Mouse (Mus musculus): ENCODE measurements around the gene Siglecg. TPM values are rescaled to one million over a fixed set of nuclear protein-coding genes. Genes with fewer than 3 reads are reported as not detected.
"Not testable (repeated sequence)": the region's sequence is repeated elsewhere in the genome, so short reads cannot be mapped to it uniquely, and the experiment has no call there.

Siglecg gene
- polyA plus RNA-seq (2015; fragmentation: Nextera tagmentation; extraction: Ambion mirVana), result 1.8 and 2.0 TPM in 2 replicates

- 39% methylated on average over 4 of the region's 4 CpGs for WGBS
- Histone ChIP-seq H3K4me3 (replicated peaks) (no peak within 1 kb of the TSS), H3K36me3 (no peaks in the 10 kb centered on the region), H3K27ac (0 out of 2 replicates have a peak within 1 kb of the TSS, but pooled peaks have one; percentile 13), H3K4me2 (no peak within 1 kb of the TSS), H3K9ac (no peak within 1 kb of the TSS), H3K9me3 (replicated peaks) (no peaks in the 10 kb centered on the region), H3K27me3 (no peaks in the 10 kb centered on the region), H3K4me1 (0 out of 2 replicates have a peak, but pooled peaks cover 5% of the 10 kb centered on the region)
- ATAC-seq (replicated peaks; ENCODE audit: low FRiP score), result peak; percentile 77
Observed at GRCm38 (mm10) chr7:43408131-43408553, at the start of gene Siglecg. Gene Siglecg (plus strand): TSS chr7:43408204.

GRCm38 (mm10) chr7:43358556-43358955, 49.4 kb upstream of the Siglecg start:
- Histone ChIP-seq H3K4me1 (peaks cover 5% of the 10 kb centered on the region; the same call in 1 of the 2 replicates), H3K4me3 (replicated peaks) (no peak overlapping the region), H3K36me3 (no peaks in the 10 kb centered on the region), H3K27ac (no peak overlapping the region), H3K4me2 (no peak overlapping the region), H3K9ac (no peak overlapping the region), H3K27me3 (no peaks in the 10 kb centered on the region), H3K9me3 (replicated peaks) (no peaks in the 10 kb centered on the region)
- 86% methylated on average over 3 of the region's 3 CpGs for whole genome bisulfite sequencing
- no peak for ATAC-seq (replicated peaks; ENCODE audit: low FRiP score)

GRCm38 (mm10) chr7:43361442-43361841, 46.6 kb upstream of the Siglecg start:
- H3K27me3 ChIP-seq, result no peaks in the 10 kb centered on the region
- no peak overlapping the region for H3K4me2 ChIP-seq
- no peaks in the 10 kb centered on the region for H3K9me3 ChIP-seq (replicated peaks)
- 80% methylated on average over 1 of the region's 1 CpGs for WGBS
- H3K4me3 ChIP-seq (replicated peaks), result no peak overlapping the region
- no peaks in the 10 kb centered on the region for H3K4me1 ChIP-seq
- H3K36me3 ChIP-seq, result no peaks in the 10 kb centered on the region
- no peak for ATAC-seq (replicated peaks; ENCODE audit: low FRiP score)
- no peak overlapping the region for H3K9ac ChIP-seq
- H3K27ac ChIP-seq, result no peak overlapping the region

- no peak for ATAC-seq (replicated peaks; ENCODE audit: low FRiP score)
- WGBS, result 66% methylated on average over 4 of the region's 4 CpGs
- H3K27me3 ChIP-seq, result no peaks in the 10 kb centered on the region
- no peak overlapping the region for H3K9ac ChIP-seq
- H3K4me2 ChIP-seq, result no peak overlapping the region
- no peaks in the 10 kb centered on the region for H3K4me1 ChIP-seq
- H3K36me3 ChIP-seq, result no peaks in the 10 kb centered on the region
- no peaks in the 10 kb centered on the region for H3K9me3 ChIP-seq (replicated peaks)
- no peak overlapping the region for H3K27ac ChIP-seq
- H3K4me3 ChIP-seq (replicated peaks), result no peak overlapping the region
Observed at GRCm38 (mm10) chr7:43362021-43362420, 46.0 kb upstream of the Siglecg start.

- H3K27ac ChIP-seq, result no peak overlapping the region
- 20% methylated on average over 5 of the region's 5 CpGs for WGBS
- H3K36me3 ChIP-seq, result no peaks in the 10 kb centered on the region
- H3K9ac ChIP-seq, result no peak overlapping the region
- no peak overlapping the region for H3K4me2 ChIP-seq
- H3K9me3 ChIP-seq (replicated peaks), result no peaks in the 10 kb centered on the region
- no peak for ATAC-seq (replicated peaks; ENCODE audit: low FRiP score)
- H3K4me1 ChIP-seq, result no peaks in the 10 kb centered on the region
- H3K27me3 ChIP-seq, result no peaks in the 10 kb centered on the region
- no peak overlapping the region for H3K4me3 ChIP-seq (replicated peaks)
Observed at GRCm38 (mm10) chr7:43378226-43378625, 29.8 kb upstream of the Siglecg start.

GRCm38 (mm10) chr7:43392349-43393121, 15.5 kb upstream of the Siglecg start:
- ATAC-seq (replicated peaks; ENCODE audit: low FRiP score), result no peak
- Histone ChIP-seq H3K4me2 (no peak overlapping the region), H3K36me3 (no peaks in the 10 kb centered on the region), H3K4me1 (no peaks in the 10 kb centered on the region), H3K27me3 (no peaks in the 10 kb centered on the region), H3K9me3 (replicated peaks) (0 out of 2 replicates have a peak, but pooled peaks cover 3% of the 10 kb centered on the region), H3K4me3 (replicated peaks) (no peak overlapping the region), H3K9ac (no peak overlapping the region), H3K27ac (no peak overlapping the region)
- 71% methylated on average over 8 of the region's 8 CpGs for WGBS

GRCm38 (mm10) chr7:43399501-43399900, 8.5 kb upstream of the Siglecg start:
- no peak overlapping the region for H3K27ac ChIP-seq
- 77% methylated on average over 2 of the region's 2 CpGs for WGBS

GRCm38 (mm10) chr7:43402718-43403117, 5.3 kb upstream of the Siglecg start:
- H3K4me1 ChIP-seq, result no peaks in the 10 kb centered on the region
- no peak overlapping the region for H3K4me2 ChIP-seq
- H3K36me3 ChIP-seq, result no peaks in the 10 kb centered on the region
- no peak overlapping the region for H3K4me3 ChIP-seq (replicated peaks)
- no peak for ATAC-seq (replicated peaks; ENCODE audit: low FRiP score)
- 14% methylated on average over 2 of the region's 2 CpGs for WGBS
- H3K27ac ChIP-seq, result no peak overlapping the region
- H3K9ac ChIP-seq, result no peak overlapping the region
- no peaks in the 10 kb centered on the region for H3K9me3 ChIP-seq (replicated peaks)
- H3K27me3 ChIP-seq, result no peaks in the 10 kb centered on the region

More at GRCm38 (mm10) chr7:43399501-43399900, 8.5 kb upstream of the Siglecg start:
- Histone ChIP-seq H3K4me3 (replicated peaks) (no peak overlapping the region), H3K9ac (no peak overlapping the region), H3K36me3 (no peaks in the 10 kb centered on the region), H3K4me2 (no peak overlapping the region), H3K9me3 (replicated peaks) (no peaks in the 10 kb centered on the region), H3K4me1 (no peaks in the 10 kb centered on the region), H3K27me3 (no peaks in the 10 kb centered on the region)
- no peak for ATAC-seq (replicated peaks; ENCODE audit: low FRiP score)

- ATAC-seq (replicated peaks; ENCODE audit: low FRiP score), result no peak
- 73% methylated on average over 3 of the region's 3 CpGs for WGBS
- H3K9ac ChIP-seq, result no peak overlapping the region
- no peak overlapping the region for H3K27ac ChIP-seq
- H3K36me3 ChIP-seq, result no peaks in the 10 kb centered on the region
- H3K9me3 ChIP-seq (replicated peaks), result no peaks in the 10 kb centered on the region
- H3K4me3 ChIP-seq (replicated peaks), result no peak overlapping the region
- 0 out of 2 replicates have a peak, but pooled peaks cover 5% of the 10 kb centered on the region for H3K4me1 ChIP-seq
- H3K4me2 ChIP-seq, result no peak overlapping the region
- H3K27me3 ChIP-seq, result no peaks in the 10 kb centered on the region
Observed at GRCm38 (mm10) chr7:43407573-43407972, 431 bp upstream of the Siglecg start.

GRCm38 (mm10) chr7:43409084-43409483, 1.1 kb downstream of the Siglecg start:
- WGBS, result 69% methylated on average over 3 of the region's 3 CpGs

GRCm38 (mm10) chr7:43411724-43412123, 3.7 kb downstream of the Siglecg start:
- H3K9me3 ChIP-seq (replicated peaks); H3K27ac ChIP-seq; H3K4me3 ChIP-seq (replicated peaks); H3K4me2 ChIP-seq; H3K27me3 ChIP-seq; H3K9ac ChIP-seq; H3K4me1 ChIP-seq; H3K36me3 ChIP-seq: not testable (repeated sequence)
- ATAC-seq (replicated peaks; ENCODE audit: low FRiP score), result peak; percentile 72
- WGBS, result 23% methylated on average over 4 of the region's 4 CpGs

More at GRCm38 (mm10) chr7:43409084-43409483, 1.1 kb downstream of the Siglecg start:
- H3K36me3 ChIP-seq, result no peaks in the 10 kb centered on the region
- no peak overlapping the region for H3K4me2 ChIP-seq
- H3K9ac ChIP-seq, result no peak overlapping the region
- H3K4me1 ChIP-seq, result 0 out of 2 replicates have a peak, but pooled peaks cover 5% of the 10 kb centered on the region
- no peak for ATAC-seq (replicated peaks; ENCODE audit: low FRiP score)
- no peak overlapping the region for H3K4me3 ChIP-seq (replicated peaks)
- no peaks in the 10 kb centered on the region for H3K27me3 ChIP-seq
- 0 out of 2 replicates have a peak overlapping the region, but pooled peaks have one; percentile 13 for H3K27ac ChIP-seq
- no peaks in the 10 kb centered on the region for H3K9me3 ChIP-seq (replicated peaks)

- no peaks in the 10 kb centered on the region for H3K36me3 ChIP-seq
- H3K9ac ChIP-seq, result no peak overlapping the region
- no peak overlapping the region for H3K4me2 ChIP-seq
- no peak overlapping the region for H3K27ac ChIP-seq
- no peak overlapping the region for H3K4me3 ChIP-seq (replicated peaks)
- no peaks in the 10 kb centered on the region for H3K4me1 ChIP-seq
- no peak for ATAC-seq (replicated peaks; ENCODE audit: low FRiP score)
- WGBS, result 88% methylated on average over 10 of the region's 10 CpGs
- no peaks in the 10 kb centered on the region for H3K27me3 ChIP-seq
- no peaks in the 10 kb centered on the region for H3K9me3 ChIP-seq (replicated peaks)
Observed at GRCm38 (mm10) chr7:43417298-43417697, 9.3 kb downstream of the Siglecg start.

All from kidney, embryonic 15.5 days (tissue).